Mouse (Mus musculus): ENCODE measurements at regions not wholly inside any gene's neighbourhood (a gene's known extent, or its start where the extent isn't known, plus 50 kb on each side); places are given as distances from the start of the nearest gene placed in this dataset.
A peak's percentile ranks its signal among the peaks of the same experiment; 100 is the strongest.

- H3K36me3 ChIP-seq (ENCODE audit: control insufficient read depth, insufficient read depth, low read length) = no peaks in the 10 kb centered on the region
- no peaks in the 10 kb centered on the region for H3K27me3 ChIP-seq (ENCODE audit: control insufficient read depth, insufficient read depth, low read length)
- WGBS = 61% methylated on average over 2 of the region's 2 CpGs
- H3K9me3 ChIP-seq (ENCODE audit: control insufficient read depth, low read length) = no peaks in the 10 kb centered on the region
- ATAC-seq (replicated peaks; ENCODE audit: low FRiP score) = no peak
- H3K4me2 ChIP-seq (ENCODE audit: low read depth, low read length, severe bottlenecking) = no peak overlapping the region
- no peak overlapping the region for H3K9ac ChIP-seq (ENCODE audit: low read length)
- DNase-seq (ENCODE audit: low spot score) = no peak
- no peak overlapping the region for H3K27ac ChIP-seq (ENCODE audit: low read depth, low read length)
- no peak overlapping the region for H3K4me3 ChIP-seq (ENCODE audit: low read depth, low read length)
- no peaks in the 10 kb centered on the region for H3K4me1 ChIP-seq (replicated peaks; ENCODE audit: control insufficient read depth, insufficient read depth, low read length)
These were observed 285.9 kb upstream of the Cxadr start for GRCm38 (mm10) chr16:78015401-78015800.

- ATAC-seq (replicated peaks; ENCODE audit: low FRiP score) (no peak), DNase-seq (ENCODE audit: low spot score) (no peak)
- Histone ChIP-seq H3K27ac (ENCODE audit: low read depth, low read length) (no peak overlapping the region), H3K4me3 (ENCODE audit: low read depth, low read length) (no peak overlapping the region), H3K9me3 (ENCODE audit: control insufficient read depth, low read length) (no peaks in the 10 kb centered on the region), H3K9ac (ENCODE audit: low read length) (no peak overlapping the region), H3K4me2 (ENCODE audit: low read depth, low read length, severe bottlenecking) (no peak overlapping the region), H3K4me1 (replicated peaks; ENCODE audit: control insufficient read depth, insufficient read depth, low read length) (no peaks in the 10 kb centered on the region), H3K27me3 (ENCODE audit: control insufficient read depth, insufficient read depth, low read length) (no peaks in the 10 kb centered on the region), H3K36me3 (ENCODE audit: control insufficient read depth, insufficient read depth, low read length) (no peaks in the 10 kb centered on the region)
- 80% methylated on average over 5 of the region's 5 CpGs for WGBS
These were observed 288.1 kb upstream of the Cxadr start for GRCm38 (mm10) chr16:78013049-78013819.

- H3K9me3 ChIP-seq (ENCODE audit: control insufficient read depth, low read length) = no peaks in the 10 kb centered on the region
- 71% methylated on average over 5 of the region's 5 CpGs for WGBS
- ATAC-seq (replicated peaks; ENCODE audit: low FRiP score) (no peak), DNase-seq (ENCODE audit: low spot score) (no peak)
- H3K4me1 ChIP-seq (replicated peaks; ENCODE audit: control insufficient read depth, insufficient read depth, low read length) = no peaks in the 10 kb centered on the region
- H3K27ac ChIP-seq (ENCODE audit: low read depth, low read length) = no peak overlapping the region
- H3K4me2 ChIP-seq (ENCODE audit: low read depth, low read length, severe bottlenecking) = no peak overlapping the region
- no peaks in the 10 kb centered on the region for H3K27me3 ChIP-seq (ENCODE audit: control insufficient read depth, insufficient read depth, low read length)
- H3K9ac ChIP-seq (ENCODE audit: low read length) = no peak overlapping the region
- H3K4me3 ChIP-seq (ENCODE audit: low read depth, low read length) = no peak overlapping the region
- H3K36me3 ChIP-seq (ENCODE audit: control insufficient read depth, insufficient read depth, low read length) = no peaks in the 10 kb centered on the region
These were observed 297.3 kb upstream of the Cxadr start for GRCm38 (mm10) chr16:78004016-78004415.

GRCm38 (mm10) chr16:77992986-77993385, 308.3 kb upstream of the Cxadr start:
- no peaks in the 10 kb centered on the region for H3K27me3 ChIP-seq (ENCODE audit: control insufficient read depth, insufficient read depth, low read length)
- no peak for DNase-seq (ENCODE audit: low spot score)
- 83% methylated on average over 4 of the region's 4 CpGs for WGBS

GRCm38 (mm10) chr16:77989791-77990325, 311.4 kb upstream of the Cxadr start:
- no peaks in the 10 kb centered on the region for H3K27me3 ChIP-seq (ENCODE audit: control insufficient read depth, insufficient read depth, low read length)
- WGBS = 91% methylated on average over 4 of the region's 4 CpGs
- H3K27ac ChIP-seq (ENCODE audit: low read depth, low read length) = no peak overlapping the region
- no peaks in the 10 kb centered on the region for H3K4me1 ChIP-seq (replicated peaks; ENCODE audit: control insufficient read depth, insufficient read depth, low read length)
- no peaks in the 10 kb centered on the region for H3K36me3 ChIP-seq (ENCODE audit: control insufficient read depth, insufficient read depth, low read length)
- no peak for ATAC-seq (replicated peaks; ENCODE audit: low FRiP score)
- no peak for DNase-seq (ENCODE audit: low spot score)
- H3K4me2 ChIP-seq (ENCODE audit: low read depth, low read length, severe bottlenecking) = no peak overlapping the region
- peaks cover 4% of the 10 kb centered on the region; the same call in 1 of the 2 replicates for H3K9me3 ChIP-seq (ENCODE audit: control insufficient read depth, low read length)
- no peak overlapping the region for H3K4me3 ChIP-seq (ENCODE audit: low read depth, low read length)
- no peak overlapping the region for H3K9ac ChIP-seq (ENCODE audit: low read length)

More at GRCm38 (mm10) chr16:77992986-77993385, 308.3 kb upstream of the Cxadr start:
- no peak overlapping the region for H3K9ac ChIP-seq (ENCODE audit: low read length)
- H3K4me1 ChIP-seq (replicated peaks; ENCODE audit: control insufficient read depth, insufficient read depth, low read length) = no peaks in the 10 kb centered on the region
- H3K4me2 ChIP-seq (ENCODE audit: low read depth, low read length, severe bottlenecking) = no peak overlapping the region
- H3K9me3 ChIP-seq (ENCODE audit: control insufficient read depth, low read length) = peaks cover 4% of the 10 kb centered on the region; the same call in 1 of the 2 replicates
- H3K36me3 ChIP-seq (ENCODE audit: control insufficient read depth, insufficient read depth, low read length) = no peaks in the 10 kb centered on the region
- H3K4me3 ChIP-seq (ENCODE audit: low read depth, low read length) = no peak overlapping the region
- ATAC-seq (replicated peaks; ENCODE audit: low FRiP score) = no peak
- no peak overlapping the region for H3K27ac ChIP-seq (ENCODE audit: low read depth, low read length)

GRCm38 (mm10) chr16:77989139-77989538, 312.1 kb upstream of the Cxadr start:
- Histone ChIP-seq H3K9ac (ENCODE audit: low read length) (no peak overlapping the region), H3K9me3 (ENCODE audit: control insufficient read depth, low read length) (peaks cover 4% of the 10 kb centered on the region; the same call in 1 of the 2 replicates), H3K4me1 (replicated peaks; ENCODE audit: control insufficient read depth, insufficient read depth, low read length) (no peaks in the 10 kb centered on the region), H3K36me3 (ENCODE audit: control insufficient read depth, insufficient read depth, low read length) (no peaks in the 10 kb centered on the region), H3K27ac (ENCODE audit: low read depth, low read length) (no peak overlapping the region), H3K27me3 (ENCODE audit: control insufficient read depth, insufficient read depth, low read length) (no peaks in the 10 kb centered on the region), H3K4me2 (ENCODE audit: low read depth, low read length, severe bottlenecking) (no peak overlapping the region), H3K4me3 (ENCODE audit: low read depth, low read length) (no peak overlapping the region)
- no peak for ATAC-seq (replicated peaks; ENCODE audit: low FRiP score)
- DNase-seq (ENCODE audit: low spot score) = peak; percentile 51
- 93% methylated on average over 5 of the region's 5 CpGs for WGBS

- no peaks in the 10 kb centered on the region for H3K4me1 ChIP-seq (replicated peaks; ENCODE audit: control insufficient read depth, insufficient read depth, low read length)
- no peaks in the 10 kb centered on the region for H3K36me3 ChIP-seq (ENCODE audit: control insufficient read depth, insufficient read depth, low read length)
- H3K4me3 ChIP-seq (ENCODE audit: low read depth, low read length) = no peak overlapping the region
- no peak overlapping the region for H3K9ac ChIP-seq (ENCODE audit: low read length)
- whole genome bisulfite sequencing = 67% methylated on average over 10 of the region's 10 CpGs
- no peak for ATAC-seq (replicated peaks; ENCODE audit: low FRiP score)
- DNase-seq (ENCODE audit: low spot score) = no peak
- H3K9me3 ChIP-seq (ENCODE audit: control insufficient read depth, low read length) = peaks cover 4% of the 10 kb centered on the region; the same call in 1 of the 2 replicates
- H3K27me3 ChIP-seq (ENCODE audit: control insufficient read depth, insufficient read depth, low read length) = no peaks in the 10 kb centered on the region
- no peak overlapping the region for H3K4me2 ChIP-seq (ENCODE audit: low read depth, low read length, severe bottlenecking)
- H3K27ac ChIP-seq (ENCODE audit: low read depth, low read length) = no peak overlapping the region
These were observed 314.3 kb upstream of the Cxadr start for GRCm38 (mm10) chr16:77986884-77987529.

GRCm38 (mm10) chr16:77948785-77949184, 346.9 kb upstream of the Gm11146 start:
- Histone ChIP-seq H3K4me2 (ENCODE audit: low read depth, low read length, severe bottlenecking) (no peak overlapping the region), H3K27me3 (ENCODE audit: control insufficient read depth, insufficient read depth, low read length) (no peaks in the 10 kb centered on the region), H3K4me3 (ENCODE audit: low read depth, low read length) (no peak overlapping the region), H3K27ac (ENCODE audit: low read depth, low read length) (no peak overlapping the region), H3K9ac (ENCODE audit: low read length) (no peak overlapping the region), H3K4me1 (replicated peaks; ENCODE audit: control insufficient read depth, insufficient read depth, low read length) (no peaks in the 10 kb centered on the region), H3K9me3 (ENCODE audit: control insufficient read depth, low read length) (no peaks in the 10 kb centered on the region), H3K36me3 (ENCODE audit: control insufficient read depth, insufficient read depth, low read length) (no peaks in the 10 kb centered on the region)
- DNase-seq (ENCODE audit: low spot score) = no peak
- WGBS = 85% methylated on average over 1 of the region's 1 CpGs
- no peak for ATAC-seq (replicated peaks; ENCODE audit: low FRiP score)

All from forebrain, embryonic 11.5 days (tissue).